Mouse (Mus musculus) hindbrain, embryonic 10.5 days (tissue): ENCODE results near the gene Gm42742. TPM values are rescaled to one million over a fixed set of nuclear protein-coding genes. Genes with fewer than 3 reads are reported as not detected.

Experiments
- DNase-seq: peaks from one replicate; pipeline ENCODE4 v3.0.0-alpha.2; 2017; ENCODE audit warnings: low spot score
- H3K27ac ChIP-seq: fragments of 300-500 bp; sonication (generic); 2 replicates; pipeline ENCODE4 v1.5.1; 2016; ENCODE audit warnings: mild to moderate bottlenecking, moderate library complexity
- H3K27me3 ChIP-seq: fragments of 300-500 bp; sonication (generic); 2 replicates; pipeline ENCODE4 v1.6.1; 2016; ENCODE audit warnings: mild to moderate bottlenecking; ENCODE audit not compliant: poor library complexity, insufficient read depth, severe bottlenecking
- H3K36me3 ChIP-seq: fragments of 300-500 bp; sonication (generic); 2 replicates; pipeline ENCODE4 v1.6.1; 2016; ENCODE audit warnings: mild to moderate bottlenecking, moderate library complexity
- H3K4me1 ChIP-seq: fragments of 300-500 bp; sonication (generic); replicated peaks from 2 replicates; pipeline ENCODE4 v1.6.1; 2016; ENCODE audit warnings: mild to moderate bottlenecking
- H3K4me3 ChIP-seq: fragments of 300-500 bp; sonication (generic); 2 replicates; pipeline ENCODE4 v1.5.1; 2016; ENCODE audit warnings: mild to moderate bottlenecking, moderate library complexity
- H3K9me3 ChIP-seq: fragments of 300-500 bp; sonication (generic); 2 replicates; pipeline ENCODE4 v1.6.1; 2016; ENCODE audit warnings: mild to moderate bottlenecking, moderate library complexity
- WGBS: fragments of 180-500 bp; shearing (Covaris S2); methylation state at CpG from one replicate; pipeline ENCODE4 v1.1.7; 2016; 5-methylcytosine and 5-hydroxymethylcytosine counted together
- polyA plus RNA-seq: library from polyadenylated mRNA; unstranded; fragments of >200 nt; fragmentation: Nextera tagmentation; extraction: Ambion mirVana; gene quantifications from 2 replicates; pipeline ENCODE4 v1.2.1, GENCODE M21; 2016

Gene Gm42742
- polyA plus RNA-seq, 1 experiment from 2014 or later = 75.1 TPM

DNA sequence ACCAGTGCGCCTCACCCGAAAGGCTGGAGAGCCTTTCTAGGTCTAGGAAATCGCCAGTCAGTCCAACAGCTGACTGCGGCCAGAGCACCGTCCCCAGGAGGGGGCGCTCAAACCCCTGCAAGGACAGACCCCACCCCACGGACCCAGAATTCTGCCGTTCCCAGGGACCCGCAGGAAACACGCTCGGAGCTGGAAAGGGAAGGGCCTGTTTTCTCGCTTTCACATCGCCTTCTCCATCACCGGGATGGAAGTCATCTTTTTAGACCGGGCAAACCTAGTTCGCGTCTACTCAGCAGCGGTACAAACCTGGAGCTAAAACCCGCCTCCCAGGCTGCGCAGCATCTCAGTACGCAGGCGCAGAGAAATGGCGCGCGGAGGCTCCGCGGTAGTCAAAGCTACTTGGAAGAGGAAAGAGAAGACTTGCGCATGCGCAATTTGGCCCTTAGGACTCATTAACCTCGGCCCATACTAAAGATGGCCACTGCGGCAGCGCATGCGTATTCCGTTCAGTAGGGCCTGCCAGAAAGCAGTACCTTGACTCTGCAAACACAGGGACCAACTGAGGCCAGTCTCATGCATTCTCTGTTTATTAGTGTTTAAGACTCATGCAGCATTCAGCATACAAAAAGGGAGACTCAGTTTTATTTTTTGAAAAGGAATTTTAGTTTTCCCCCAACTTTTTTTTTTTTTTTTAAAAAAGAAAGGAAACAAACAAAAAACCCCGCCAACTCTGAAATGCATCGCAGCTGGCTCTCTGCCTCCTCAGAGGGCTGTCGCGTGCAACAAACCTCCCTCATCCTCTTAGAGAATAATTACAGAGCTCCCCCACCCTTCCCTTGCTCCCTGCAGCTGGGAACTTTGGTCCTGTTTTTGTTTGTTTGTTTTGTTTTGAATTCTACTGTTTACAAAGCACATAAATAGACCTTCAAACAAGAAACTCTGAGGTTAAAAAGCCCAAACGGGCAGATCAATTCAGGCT is 3.6 kb downstream of the Gm42742 start, which contains the start of gene Pagr1a:
Gene Pagr1a, minus strand, starts transcription at position 382 of the 979 bp plus-strand sequence.
- Histone ChIP-seq H3K9me3 (no peaks in the 10 kb centered on the region), H3K27ac (peak within 1 kb of the TSS; percentile 98), H3K27me3 (no peaks in the 10 kb centered on the region), H3K4me3 (peak within 1 kb of the TSS; percentile 90), H3K4me1 (peaks cover 81% of the 10 kb centered on the region), H3K36me3 (peaks cover 47% of the 10 kb centered on the region)
- peak; percentile 99 for DNase-seq
- WGBS = 5% methylated on average over 39 of the region's 39 CpGs

DNA sequence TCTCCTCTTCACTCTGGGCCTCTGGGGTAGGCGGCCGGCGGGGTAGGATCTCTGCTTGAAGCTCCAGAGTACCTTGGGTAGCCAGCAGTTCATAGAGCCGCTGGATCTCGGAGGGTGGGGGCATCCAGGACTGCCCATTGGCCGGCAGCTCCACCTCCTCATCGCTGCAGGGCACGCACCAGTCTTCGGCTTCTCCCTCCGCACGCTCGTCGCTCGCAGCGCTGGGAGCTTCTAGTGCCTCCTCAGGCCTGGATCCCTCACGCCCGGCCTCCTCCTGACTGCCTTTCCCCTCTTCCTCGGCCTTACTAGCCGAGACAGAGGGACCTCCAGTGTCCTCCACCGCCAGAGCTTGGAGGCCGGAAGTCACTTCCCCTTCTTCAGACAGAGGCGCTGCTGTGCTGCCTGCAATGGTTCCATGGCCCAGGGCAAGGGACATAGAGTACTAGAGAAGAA is 4.4 kb downstream of the Gm42742 start:
- no peaks in the 10 kb centered on the region for H3K9me3 ChIP-seq
- H3K4me3 ChIP-seq = peak overlapping the region; percentile 87
- H3K27ac ChIP-seq = peak overlapping the region; percentile 98
- DNase-seq = no peak
- peaks cover 48% of the 10 kb centered on the region for H3K36me3 ChIP-seq
- under 1% methylated on average over 22 of the region's 22 CpGs for WGBS
- no peaks in the 10 kb centered on the region for H3K27me3 ChIP-seq
- H3K4me1 ChIP-seq = peaks cover 77% of the 10 kb centered on the region

DNA sequence TGATC is 4.6 kb downstream of the Gm42742 start, which contains the start of gene Pagr1b:
Gene Pagr1b, minus strand, starts transcription at position 4 of the 5 bp plus-strand sequence.
- Histone ChIP-seq H3K27me3 (no peaks in the 10 kb centered on the region), H3K27ac (peak within 1 kb of the TSS; percentile 98), H3K9me3 (no peaks in the 10 kb centered on the region), H3K36me3 (peaks cover 50% of the 10 kb centered on the region), H3K4me1 (peaks cover 76% of the 10 kb centered on the region), H3K4me3 (peak within 1 kb of the TSS; percentile 87)
- no peak for DNase-seq

DNA sequence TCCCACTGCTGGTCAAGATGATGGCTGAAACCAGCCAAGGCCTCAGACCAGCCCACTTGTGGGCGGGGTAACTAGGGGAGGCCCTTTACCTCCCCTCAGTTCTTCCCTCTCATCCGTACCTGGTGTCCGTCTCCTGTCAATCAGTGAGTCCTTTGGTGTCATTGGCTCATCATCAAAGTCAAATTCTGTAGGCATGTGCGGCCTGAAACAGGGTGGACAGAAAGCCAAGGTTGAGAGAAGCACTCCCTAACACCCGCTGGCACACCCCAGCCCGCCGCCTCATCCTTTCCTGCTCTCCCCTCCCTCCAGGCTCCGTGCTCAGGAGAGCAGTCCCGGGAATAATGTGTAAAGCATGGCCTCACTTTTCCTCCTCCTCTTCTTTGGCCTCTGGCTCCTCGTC is 4.8 kb downstream of the Gm42742 start:
- 1% methylated on average over 10 of the region's 10 CpGs for WGBS
- H3K27me3 ChIP-seq = no peaks in the 10 kb centered on the region
- peak; percentile 49 for DNase-seq
- H3K9me3 ChIP-seq = no peaks in the 10 kb centered on the region
- peaks cover 74% of the 10 kb centered on the region for H3K4me1 ChIP-seq
- H3K27ac ChIP-seq = peak overlapping the region; percentile 98
- H3K36me3 ChIP-seq = peaks cover 51% of the 10 kb centered on the region
- H3K4me3 ChIP-seq = peak overlapping the region; percentile 87

DNA sequence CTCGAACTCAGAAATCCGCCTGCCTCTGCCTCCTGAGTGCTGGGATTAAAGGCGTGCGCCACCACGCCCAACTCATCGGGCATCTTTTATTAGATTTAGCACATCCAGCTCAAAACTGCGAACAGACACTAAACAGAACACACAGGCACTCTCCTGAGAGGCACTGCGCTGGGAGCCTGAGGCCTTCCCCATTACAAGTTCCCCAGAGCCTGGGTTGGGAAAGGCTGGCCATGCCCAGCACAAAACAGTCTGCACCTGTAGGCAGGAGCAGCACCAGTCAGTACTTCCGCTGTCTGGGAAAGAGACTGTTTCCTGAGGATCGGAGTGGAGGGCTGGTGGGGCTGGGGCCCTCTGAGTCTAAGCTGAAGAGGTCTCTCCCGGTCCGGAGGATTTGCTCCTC is 5.9 kb downstream of the Gm42742 start:
- Histone ChIP-seq H3K4me3 (peak overlapping the region; percentile 87; the same call in 1 of the 2 replicates), H3K4me1 (peaks cover 63% of the 10 kb centered on the region), H3K36me3 (peaks cover 51% of the 10 kb centered on the region), H3K27ac (peak overlapping the region; percentile 98; the same call in 1 of the 2 replicates), H3K27me3 (no peaks in the 10 kb centered on the region), H3K9me3 (no peaks in the 10 kb centered on the region)
- 95% methylated on average over 12 of the region's 12 CpGs for WGBS
- DNase-seq = no peak

DNA sequence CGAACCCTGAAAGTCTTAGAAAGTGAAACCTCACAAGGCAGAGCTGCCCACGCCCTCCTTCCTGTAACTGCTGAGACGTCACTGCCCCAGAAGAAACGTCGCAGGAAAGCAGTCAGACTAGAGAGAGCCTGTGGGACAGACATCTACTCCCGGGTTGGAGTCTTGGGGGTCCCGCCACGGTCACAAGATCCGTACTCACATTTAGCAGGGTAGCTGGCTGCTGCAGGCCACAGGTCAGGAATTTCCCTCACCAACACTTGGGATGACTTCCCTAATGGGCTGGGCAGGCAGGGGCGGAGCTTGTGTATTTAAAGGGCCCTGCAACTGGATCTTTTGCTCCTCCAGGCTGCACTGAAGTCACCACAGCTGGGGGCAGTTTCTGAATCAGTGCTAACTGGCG is 6.6 kb downstream of the Gm42742 start, which contains the start of gene Mvp:
Gene Mvp, minus strand, starts transcription at position 302 of the 400 bp plus-strand sequence.
- Histone ChIP-seq H3K9me3 (no peaks in the 10 kb centered on the region), H3K4me1 (peaks cover 58% of the 10 kb centered on the region), H3K27ac (peak within 1 kb of the TSS; percentile 98), H3K4me3 (peak within 1 kb of the TSS; percentile 87), H3K36me3 (peaks cover 47% of the 10 kb centered on the region), H3K27me3 (no peaks in the 10 kb centered on the region)
- WGBS = 66% methylated on average over 11 of the region's 11 CpGs
- peak; percentile 26 for DNase-seq

DNA sequence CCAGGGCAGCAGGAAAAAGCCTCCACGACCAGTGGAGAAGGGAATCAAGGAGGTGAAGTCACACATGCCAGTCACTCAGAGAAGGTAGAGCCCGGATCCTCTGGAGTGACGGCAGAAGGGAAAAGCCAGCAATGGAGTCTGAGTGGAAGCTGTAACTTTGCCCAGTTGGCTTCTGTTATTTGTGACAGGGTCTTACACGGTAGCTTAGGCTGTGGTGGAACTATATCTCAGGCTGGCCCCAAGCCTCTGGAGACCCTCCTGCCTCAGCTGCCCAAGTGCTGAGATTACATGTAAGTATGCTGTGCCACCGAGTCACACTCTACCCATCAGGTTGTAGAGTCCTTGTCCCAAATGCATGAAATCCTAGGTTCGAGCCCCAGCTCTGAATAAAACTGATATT is 7.5 kb downstream of the Gm42742 start:
- WGBS = 92% methylated on average over 6 of the region's 6 CpGs
- Histone ChIP-seq H3K9me3 (no peaks in the 10 kb centered on the region), H3K27me3 (no peaks in the 10 kb centered on the region), H3K4me1 (peaks cover 58% of the 10 kb centered on the region), H3K4me3 (0 out of 2 replicates have a peak overlapping the region, but pooled peaks have one; percentile 9), H3K36me3 (peaks cover 46% of the 10 kb centered on the region), H3K27ac (no peak overlapping the region)
- no peak for DNase-seq

DNA sequence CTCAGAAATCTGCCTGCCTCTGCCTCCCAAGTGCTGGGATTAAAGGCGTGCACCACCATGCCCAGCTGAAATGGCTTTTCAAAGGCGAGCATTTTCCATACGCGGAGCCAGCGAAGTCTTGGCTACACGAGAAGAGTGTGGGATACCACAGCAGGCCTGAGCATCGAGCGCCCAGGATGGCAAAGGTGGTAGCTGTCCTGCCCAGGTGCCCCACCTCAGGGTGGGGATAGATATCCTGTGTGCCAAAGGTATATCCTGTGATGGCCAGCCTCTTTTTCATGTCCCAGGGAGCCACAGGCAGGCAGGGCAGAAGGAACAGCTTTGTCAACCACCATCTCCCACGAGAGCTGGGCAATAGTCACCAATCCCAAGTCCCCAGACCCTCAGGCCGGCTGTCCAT is 8.1 kb downstream of the Gm42742 start:
- no peaks in the 10 kb centered on the region for H3K9me3 ChIP-seq
- H3K27ac ChIP-seq = no peak overlapping the region
- no peak for DNase-seq
- no peaks in the 10 kb centered on the region for H3K27me3 ChIP-seq
- 0 out of 2 replicates have a peak overlapping the region, but pooled peaks have one; percentile 9 for H3K4me3 ChIP-seq
- peaks cover 54% of the 10 kb centered on the region for H3K4me1 ChIP-seq
- H3K36me3 ChIP-seq = peaks cover 46% of the 10 kb centered on the region
- whole genome bisulfite sequencing = 94% methylated on average over 10 of the region's 10 CpGs

DNA sequence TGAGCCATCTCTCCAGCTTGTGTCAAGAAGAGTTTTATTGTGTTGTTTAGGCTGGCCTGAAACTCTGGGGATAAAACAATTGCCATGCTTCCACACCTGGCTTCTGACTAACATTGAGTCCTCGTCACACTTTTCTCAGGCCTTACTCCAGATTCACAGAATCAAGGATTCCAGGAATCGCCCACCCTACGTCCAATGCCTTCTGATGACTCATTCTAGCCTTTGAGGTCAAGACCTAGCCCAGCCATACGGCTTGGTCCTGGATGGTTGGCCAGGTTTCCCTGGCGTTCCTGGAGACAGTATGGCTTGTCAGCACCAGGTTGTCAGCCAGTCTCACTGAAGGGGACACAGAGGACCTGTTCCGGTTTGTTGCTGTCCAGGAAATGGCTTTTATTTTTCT is 8.5 kb downstream of the Gm42742 start:
- no peak for DNase-seq
- H3K4me3 ChIP-seq = no peak overlapping the region
- H3K4me1 ChIP-seq = peaks cover 51% of the 10 kb centered on the region
- no peak overlapping the region for H3K27ac ChIP-seq
- no peaks in the 10 kb centered on the region for H3K9me3 ChIP-seq
- H3K27me3 ChIP-seq = no peaks in the 10 kb centered on the region
- 90% methylated on average over 6 of the region's 6 CpGs for WGBS
- peaks cover 46% of the 10 kb centered on the region for H3K36me3 ChIP-seq

DNA sequence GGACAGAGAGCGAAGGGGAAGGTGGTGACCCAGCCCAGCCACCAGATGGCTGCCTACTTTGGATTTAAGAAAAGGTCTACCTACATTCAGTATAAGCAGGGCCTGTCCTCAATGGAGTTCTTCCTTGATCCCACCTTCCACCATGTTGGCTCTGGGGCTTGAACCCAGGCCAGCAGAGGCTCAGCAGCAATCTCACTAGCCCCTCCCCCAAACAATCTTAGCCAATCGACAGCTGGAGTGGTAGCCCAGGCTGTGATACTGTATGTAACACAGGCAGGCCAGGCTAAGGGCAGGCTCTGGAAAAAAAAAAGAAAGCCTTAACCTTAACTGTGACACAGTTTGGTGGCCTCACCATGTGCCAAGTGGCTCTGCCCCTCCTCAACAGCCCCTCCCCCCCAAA is 9.2 kb downstream of the Gm42742 start:
- 85% methylated on average over 2 of the region's 2 CpGs for WGBS
- H3K36me3 ChIP-seq = peaks cover 46% of the 10 kb centered on the region
- peak overlapping the region; percentile 45; the same call in 1 of the 2 replicates for H3K27ac ChIP-seq
- H3K27me3 ChIP-seq = no peaks in the 10 kb centered on the region
- H3K4me1 ChIP-seq = peaks cover 50% of the 10 kb centered on the region
- no peak for DNase-seq
- H3K9me3 ChIP-seq = no peaks in the 10 kb centered on the region
- H3K4me3 ChIP-seq = no peak overlapping the region

DNA sequence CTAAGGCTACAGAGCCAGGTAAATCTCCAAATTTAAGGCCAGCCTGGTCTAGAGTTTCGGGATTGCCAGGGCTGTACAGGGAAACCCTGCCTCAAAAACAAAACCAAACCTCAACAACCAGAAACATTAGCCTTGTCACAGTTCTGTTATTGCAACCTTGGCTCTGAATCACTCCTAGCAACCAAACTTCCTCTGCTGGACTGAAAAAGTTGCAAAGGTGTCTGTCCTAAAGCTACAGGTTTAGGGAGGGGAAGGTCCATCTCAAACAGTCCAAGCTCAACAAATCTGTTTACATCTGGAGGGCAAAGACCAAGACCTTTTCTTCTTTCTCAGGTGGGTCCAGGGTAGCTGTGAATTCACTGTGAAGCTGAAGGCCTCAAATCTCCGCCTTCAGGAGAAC is 9.8 kb downstream of the Gm42742 start:
- no peak for DNase-seq
- H3K36me3 ChIP-seq = peaks cover 46% of the 10 kb centered on the region
- no peaks in the 10 kb centered on the region for H3K27me3 ChIP-seq
- H3K9me3 ChIP-seq = no peaks in the 10 kb centered on the region
- H3K4me3 ChIP-seq = no peak overlapping the region
- 88% methylated on average over 2 of the region's 2 CpGs for WGBS
- 0 out of 2 replicates have a peak overlapping the region, but pooled peaks have one; percentile 45 for H3K27ac ChIP-seq
- peaks cover 44% of the 10 kb centered on the region for H3K4me1 ChIP-seq

DNA sequence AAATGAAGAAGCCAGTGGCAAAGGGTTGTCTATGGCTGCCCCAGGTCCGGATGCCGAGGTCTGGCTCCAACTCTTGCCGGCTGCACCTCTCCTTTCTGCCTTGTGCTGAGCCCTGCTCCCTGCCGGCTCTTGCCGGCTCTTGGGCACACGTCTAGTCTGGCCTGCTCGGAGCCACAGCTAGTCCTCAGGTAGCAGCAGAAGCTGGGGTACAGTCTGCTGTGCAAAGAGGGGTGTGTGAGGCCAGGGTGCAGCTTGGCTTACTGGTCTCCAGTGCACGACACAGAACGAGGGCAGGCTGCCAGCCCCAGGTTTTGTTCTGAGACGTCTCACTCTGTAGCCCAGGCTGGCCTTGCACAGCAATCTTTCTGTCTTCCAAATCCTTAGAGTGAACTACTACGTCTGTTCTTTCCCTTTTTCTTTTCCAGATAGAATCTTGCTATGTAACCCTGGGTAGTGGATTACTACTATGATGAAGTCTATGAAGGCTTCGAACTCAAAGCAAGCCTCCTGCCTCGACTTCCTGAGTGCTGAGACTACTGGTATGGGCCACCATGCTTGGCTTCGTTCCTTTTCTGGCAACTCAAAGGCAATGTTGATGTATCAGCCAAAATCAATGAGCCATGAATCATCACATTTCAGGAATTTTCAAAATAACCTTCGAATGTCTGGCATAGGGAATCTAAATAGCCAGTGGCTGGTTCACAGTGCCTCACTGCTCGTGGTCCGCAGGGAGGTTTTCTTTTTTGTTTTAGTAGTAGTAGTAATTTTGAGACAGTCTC is 11.4 kb downstream of the Gm42742 start:
- Histone ChIP-seq H3K27ac (peak overlapping the region; percentile 76), H3K27me3 (no peaks in the 10 kb centered on the region), H3K4me3 (no peak overlapping the region), H3K4me1 (peaks cover 28% of the 10 kb centered on the region), H3K9me3 (no peaks in the 10 kb centered on the region), H3K36me3 (peaks cover 32% of the 10 kb centered on the region)
- DNase-seq = no peak
- 85% methylated on average over 17 of the region's 17 CpGs for WGBS
